Mouse (Mus musculus) C2C12 (cell line): ENCODE measurements around the gene Usp33.

ENCODE experiments used
- CEBPB ChIP-seq: IDR thresholded peaks from one replicate; pipeline ENCODE4 v1.6.1; 2011; ENCODE audit warnings: low read depth, mild to moderate bottlenecking, control low read depth, moderate library complexity
- CTCF ChIP-seq: IDR thresholded peaks from one replicate; pipeline ENCODE4 v1.5.1; 2011; ENCODE audit not compliant: control insufficient read depth, insufficient read depth, insufficient read length
- USF1 ChIP-seq: IDR thresholded peaks from one replicate; pipeline ENCODE4 v1.6.1; 2011; ENCODE audit warnings: low read depth, mild to moderate bottlenecking, control low read depth, moderate library complexity

DNA sequence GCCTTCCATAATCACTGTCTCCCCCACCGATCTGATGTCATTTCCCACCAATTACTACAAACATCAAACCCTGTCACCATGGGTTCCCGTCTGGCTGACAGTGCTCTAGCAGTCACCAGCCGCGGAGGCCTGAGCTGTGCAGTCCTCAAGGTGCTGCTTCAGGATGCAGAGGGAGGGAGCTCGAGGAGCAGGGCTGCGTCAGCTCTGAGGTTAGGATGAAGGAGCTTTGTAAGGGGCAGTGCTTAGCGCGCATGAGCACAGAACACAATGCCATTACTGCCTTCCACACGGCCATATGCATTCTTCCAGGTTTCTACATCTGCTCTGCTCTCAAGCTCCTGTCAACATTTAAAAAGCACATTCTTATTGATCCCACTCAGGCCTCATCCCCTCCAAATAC is 43.3 kb upstream of the Usp33 start:
- TF ChIP-seq CTCF (no peak), CEBPB (no peak), USF1 (no peak)
